Mouse (Mus musculus) heart, postnatal 36 days (tissue): Measurements from ENCODE around the gene Inpp4a. TPM values are rescaled to one million over a fixed set of nuclear protein-coding genes. Genes with fewer than 3 reads are reported as not detected.
A peak's percentile ranks its signal among the peaks of the same experiment; 100 is the strongest.

Experiments
- DNase-seq, 2 experiments: peaks; one replicate each; pipeline ENCODE4 v3.0.0; 2021 to 2022
- intact Hi-C: fragments of 180-260 bp; cut with DNase I; formaldehyde crosslinking; loops from one replicate; pipeline ENCODE4 v1.15.1; 2025
- total RNA-seq, 2 experiments: library from RNA; stranded (reverse); gene quantifications; 2 replicates each; pipeline ENCODE4 v1.2.3; 2021

The Inpp4a gene
- total RNA-seq, 2 experiments from 2014 or later: 17.0 to 19.8 TPM

- intact Hi-C loops: no loop called here
- no peak for DNase-seq
Measured at GRCm38 (mm10) chr1:37318558-37318957, 18.9 kb downstream of the Inpp4a start.

- intact Hi-C loops: no loop called here
Measured at GRCm38 (mm10) chr1:37322690-37323089, 23.0 kb downstream of the Inpp4a start.

GRCm38 (mm10) chr1:37323208-37323607 lies 23.5 kb downstream of the Inpp4a start:
- no peak for DNase-seq
- intact Hi-C loops: no loop called here

More at GRCm38 (mm10) chr1:37322690-37323089, 23.0 kb downstream of the Inpp4a start:
- DNase-seq: no peak

- intact Hi-C loops: no loop called here
- DNase-seq: no peak
Measured at GRCm38 (mm10) chr1:37324569-37324968, 24.9 kb downstream of the Inpp4a start.

- intact Hi-C loops: no loop called here
- DNase-seq: no peak
Measured at GRCm38 (mm10) chr1:37327311-37327710, 27.6 kb downstream of the Inpp4a start.

GRCm38 (mm10) chr1:37329132-37329531 lies 29.5 kb downstream of the Inpp4a start:
- intact Hi-C loops: no loop called here
- no peak for DNase-seq

GRCm38 (mm10) chr1:37329831-37330230 lies 30.2 kb downstream of the Inpp4a start:
- no peak for DNase-seq
- intact Hi-C loops: no loop called here

- DNase-seq: no peak
- intact Hi-C loops: no loop called here
Measured at GRCm38 (mm10) chr1:37332756-37333155, 33.1 kb downstream of the Inpp4a start.

- intact Hi-C loops: no loop called here
Measured at GRCm38 (mm10) chr1:37333741-37334440, 34.2 kb downstream of the Inpp4a start.

GRCm38 (mm10) chr1:37336022-37336421 lies 36.4 kb downstream of the Inpp4a start:
- DNase-seq: no peak
- intact Hi-C loops: no loop called here

More at GRCm38 (mm10) chr1:37333741-37334440, 34.2 kb downstream of the Inpp4a start:
- DNase-seq: no peak

- intact Hi-C loops: no loop called here
- no peak for DNase-seq
Measured at GRCm38 (mm10) chr1:37336794-37337193, 37.1 kb downstream of the Inpp4a start.

- intact Hi-C loops: no loop called here
Measured at GRCm38 (mm10) chr1:37337273-37337672, 37.6 kb downstream of the Inpp4a start.

GRCm38 (mm10) chr1:37339144-37339543 lies 39.5 kb downstream of the Inpp4a start:
- no peak for DNase-seq
- intact Hi-C loops: no loop called here

More at GRCm38 (mm10) chr1:37337273-37337672, 37.6 kb downstream of the Inpp4a start:
- no peak for DNase-seq

- no peak for DNase-seq
- intact Hi-C loops: no loop called here
Measured at GRCm38 (mm10) chr1:37341347-37341746, 41.7 kb downstream of the Inpp4a start.

GRCm38 (mm10) chr1:37341914-37342313 lies 42.2 kb downstream of the Inpp4a start:
- intact Hi-C loops: no loop called here

GRCm38 (mm10) chr1:37342524-37342923 lies 42.9 kb downstream of the Inpp4a start:
- DNase-seq: no peak
- intact Hi-C loops: no loop called here

More at GRCm38 (mm10) chr1:37341914-37342313, 42.2 kb downstream of the Inpp4a start:
- peak in 1 of 2 experiments; percentile 24 for DNase-seq

- intact Hi-C loops: no loop called here
- DNase-seq: no peak
Measured at GRCm38 (mm10) chr1:37343265-37343664, 43.6 kb downstream of the Inpp4a start.

GRCm38 (mm10) chr1:37344223-37344916 lies 44.7 kb downstream of the Inpp4a start:
- intact Hi-C loops: no loop called here
- no peak for DNase-seq

GRCm38 (mm10) chr1:37347361-37348080 lies 47.9 kb downstream of the Inpp4a start:
- intact Hi-C loops: loop anchor here (5.0 kb wide), 1 partner anchor 45 kb away; no protein-coding TSS in a partner anchor
- peak in 1 of 2 experiments; percentile 47 for DNase-seq

- no peak for DNase-seq
Measured at GRCm38 (mm10) chr1:37350886-37351651, 51.4 kb downstream of the Inpp4a start.

More at GRCm38 (mm10) chr1:37350886-37351651, 51.4 kb downstream of the Inpp4a start:
- intact Hi-C loops: no loop called here
